Comparison of ENCODE assay signal across 22 mouse cellular contexts in the genomic region with DNA sequence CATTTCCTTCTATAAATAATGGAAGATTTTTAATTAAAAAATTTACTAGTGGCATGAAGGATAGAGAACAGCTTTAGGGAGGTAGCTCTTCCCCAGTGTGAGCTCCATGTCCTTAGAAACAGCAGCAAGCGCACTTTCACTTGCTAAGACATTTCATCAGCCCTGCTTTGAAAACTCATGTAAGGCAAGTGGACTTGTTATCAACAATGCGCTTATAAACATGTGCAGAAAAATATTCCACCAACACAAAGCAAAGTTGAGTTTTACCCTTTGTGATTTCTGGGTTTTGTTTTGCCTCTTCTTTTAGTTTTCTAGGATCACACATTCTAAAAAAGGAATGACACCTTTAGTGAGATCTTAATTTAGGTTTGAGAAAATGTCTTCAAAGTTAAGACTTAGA.
A peak's percentile ranks its signal among the peaks of the same experiment; 100 is the strongest.
DNase-seq lines count a peak whose midpoint lies in the region; ATAC-seq lines count a peak whose summit lies in the region.
"Had no signal": no experiment of that assay in that cellular context is flagged by ENCODE, and none has a peak within 500 bp of the region (broad histone marks: within the 10 kb centered on the region; RNA-seq: fewer than 3 reads in every experiment).

No protein-coding gene starts in this region.

- H3K9ac ChIP-seq in hindbrain, embryonic 12.5 days: no peak overlapping the region

- WGBS in hindbrain, embryonic 12.5 days: 88% methylated on average over 2 of the region's 2 CpGs

- H3K4me3 ChIP-seq in hindbrain, embryonic 12.5 days: no peak overlapping the region

- no peak for DNase-seq in frontal cortex, postnatal 14 days (ENCODE audit: low spot score in 2 of 2)
- peak; percentile 51 for DNase-seq in brain, adult 2 months (ENCODE audit: low read depth, low spot score)
- DNase-seq in telencephalon, adult 2 months (ENCODE audit: low read depth, low spot score): peak; percentile 45
- DNase-seq in layer of hippocampus, postnatal 36 days: no peak
- DNase-seq: adrenal gland, adult 2 months; adrenal gland, adult 8-10 months; adrenal gland, postnatal 10 days; adrenal gland, postnatal 14 days; adrenal gland, postnatal 25 days; adrenal gland, postnatal 36 days; B cell, adult 2 months; cerebellum, adult 11 months; cerebellum, adult 11-12 months; cerebellum, adult 18-20 months; cerebellum, adult 2 months had no signal

- H3K27me3 ChIP-seq in hindbrain, embryonic 12.5 days: no peaks in the 10 kb centered on the region
- H3K27me3 ChIP-seq: CH12.LX, Patski had no signal

- no peaks in the 10 kb centered on the region for H3K9me3 ChIP-seq in hindbrain, embryonic 12.5 days (replicated peaks)
- H3K9me3 ChIP-seq: G1E had no signal

- no peaks in the 10 kb centered on the region for H3K4me1 ChIP-seq in hindbrain, embryonic 12.5 days

- no peak overlapping the region for H3K4me2 ChIP-seq in hindbrain, embryonic 12.5 days (replicated peaks)

- peak; percentile 87 for ATAC-seq in frontal cortex, adult (ENCODE audit: low TSS enrichment)
- no peak for ATAC-seq in hindbrain, embryonic 12.5 days (ENCODE audit: low FRiP score)
- ATAC-seq: activated CD4-positive, CD25-positive, alpha-beta regulatory T cell, adult 4 months; CD4-positive, CD25-positive, alpha-beta regulatory T cell, adult 4 months; Patski had no signal

- H3K36me3 ChIP-seq in hindbrain, embryonic 12.5 days: no peaks in the 10 kb centered on the region
- H3K36me3 ChIP-seq: G1E had no signal

- H3K27ac ChIP-seq in hindbrain, embryonic 12.5 days: no peak overlapping the region

Comparison
In these comparisons a context has a peak if more than half of its experiments do, and no peak if none do; other contexts are left out.
1. DNase-seq: peak in brain, adult 2 months (single experiment) and telencephalon, adult 2 months (single experiment); none in frontal cortex, postnatal 14 days (0 of 2) and layer of hippocampus, postnatal 36 days (0 of 2).